Mouse (Mus musculus) embryonic facial prominence, embryonic 12.5 days (tissue): ENCODE data around the gene Vmn2r78. TPM values are rescaled to one million over a fixed set of nuclear protein-coding genes. Genes with fewer than 3 reads are reported as not detected.
"Not testable (repeated sequence)": the region's sequence is repeated elsewhere in the genome, so short reads cannot be mapped to it uniquely, and the experiment has no call there.

Source experiments
- ATAC-seq: fragments of 200-750 bp; cut with Nextera tagmentation; 2 replicates; pipeline ENCODE4 v1.8.0; 2017; ENCODE audit not compliant: insufficient number of reproducible peaks, insufficient read depth, low FRiP score, low TSS enrichment
- H3K27ac ChIP-seq: fragments of 300-500 bp; sonication (generic); 2 replicates; pipeline ENCODE4 v1.5.1; 2016; ENCODE audit warnings: mild to moderate bottlenecking
- H3K27me3 ChIP-seq: fragments of 300-500 bp; sonication (generic); 2 replicates; pipeline ENCODE4 v1.6.1; 2016; ENCODE audit warnings: mild to moderate bottlenecking, moderate library complexity
- H3K36me3 ChIP-seq: fragments of 300-500 bp; sonication (generic); 2 replicates; pipeline ENCODE4 v1.6.1; 2016; ENCODE audit warnings: mild to moderate bottlenecking
- H3K4me1 ChIP-seq: fragments of 300-500 bp; sonication (generic); 2 replicates; pipeline ENCODE4 v1.6.1; 2016
- H3K4me2 ChIP-seq: fragments of 300-500 bp; sonication (generic); replicated peaks from 2 replicates; pipeline ENCODE4 v1.6.1; 2016; ENCODE audit warnings: mild to moderate bottlenecking, moderate library complexity
- H3K4me3 ChIP-seq: fragments of 300-500 bp; sonication (generic); 2 replicates; pipeline ENCODE4 v1.5.1; 2016; ENCODE audit warnings: mild to moderate bottlenecking
- H3K9ac ChIP-seq: fragments of 300-500 bp; sonication (generic); 2 replicates; pipeline ENCODE4 v1.6.1; 2016; ENCODE audit warnings: mild to moderate bottlenecking, moderate library complexity
- H3K9me3 ChIP-seq: fragments of 300-500 bp; sonication (generic); 2 replicates; pipeline ENCODE4 v1.6.1; 2016; ENCODE audit warnings: mild to moderate bottlenecking, moderate library complexity
- WGBS: fragments of 180-500 bp; shearing (Covaris S2); methylation state at CpG from one replicate; pipeline ENCODE4 v1.1.7; 2016; 5-methylcytosine and 5-hydroxymethylcytosine counted together
- polyA plus RNA-seq: library from polyadenylated mRNA; unstranded; fragments of >200 nt; fragmentation: Nextera tagmentation; extraction: Ambion mirVana; gene quantifications from 2 replicates; pipeline ENCODE4 v1.2.1, GENCODE M21; 2016

Vmn2r78 gene
- not detected in 2 replicates for polyA plus RNA-seq

DNA sequence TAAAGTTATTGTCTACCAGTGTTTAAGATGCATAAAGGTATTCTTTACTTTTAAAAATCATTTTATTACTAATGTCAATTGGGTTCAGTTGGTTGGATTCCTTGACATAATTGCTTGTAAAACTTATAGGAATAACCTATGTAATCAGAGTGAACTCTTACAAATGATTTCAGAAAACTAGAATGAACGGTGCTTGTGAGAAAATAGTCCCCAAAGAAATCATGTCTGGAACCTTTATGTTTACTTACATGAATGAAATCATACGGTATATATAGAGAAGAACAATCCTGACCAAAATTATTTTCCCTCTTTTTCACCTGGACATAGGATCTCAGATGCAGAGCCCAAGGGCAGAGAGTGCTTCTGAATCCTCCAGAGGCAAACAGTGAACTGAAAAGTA, at the start of gene Vmn2r78:
Gene Vmn2r78, plus strand, starts transcription at position 301 of the 400 bp plus-strand sequence.
- H3K4me1 ChIP-seq, H3K9me3 ChIP-seq, ATAC-seq, H3K4me2 ChIP-seq, H3K27me3 ChIP-seq, H3K36me3 ChIP-seq, H3K9ac ChIP-seq, H3K27ac ChIP-seq, H3K4me3 ChIP-seq: not testable (repeated sequence)
- WGBS: 88% methylated on average over 2 of the region's 2 CpGs

DNA sequence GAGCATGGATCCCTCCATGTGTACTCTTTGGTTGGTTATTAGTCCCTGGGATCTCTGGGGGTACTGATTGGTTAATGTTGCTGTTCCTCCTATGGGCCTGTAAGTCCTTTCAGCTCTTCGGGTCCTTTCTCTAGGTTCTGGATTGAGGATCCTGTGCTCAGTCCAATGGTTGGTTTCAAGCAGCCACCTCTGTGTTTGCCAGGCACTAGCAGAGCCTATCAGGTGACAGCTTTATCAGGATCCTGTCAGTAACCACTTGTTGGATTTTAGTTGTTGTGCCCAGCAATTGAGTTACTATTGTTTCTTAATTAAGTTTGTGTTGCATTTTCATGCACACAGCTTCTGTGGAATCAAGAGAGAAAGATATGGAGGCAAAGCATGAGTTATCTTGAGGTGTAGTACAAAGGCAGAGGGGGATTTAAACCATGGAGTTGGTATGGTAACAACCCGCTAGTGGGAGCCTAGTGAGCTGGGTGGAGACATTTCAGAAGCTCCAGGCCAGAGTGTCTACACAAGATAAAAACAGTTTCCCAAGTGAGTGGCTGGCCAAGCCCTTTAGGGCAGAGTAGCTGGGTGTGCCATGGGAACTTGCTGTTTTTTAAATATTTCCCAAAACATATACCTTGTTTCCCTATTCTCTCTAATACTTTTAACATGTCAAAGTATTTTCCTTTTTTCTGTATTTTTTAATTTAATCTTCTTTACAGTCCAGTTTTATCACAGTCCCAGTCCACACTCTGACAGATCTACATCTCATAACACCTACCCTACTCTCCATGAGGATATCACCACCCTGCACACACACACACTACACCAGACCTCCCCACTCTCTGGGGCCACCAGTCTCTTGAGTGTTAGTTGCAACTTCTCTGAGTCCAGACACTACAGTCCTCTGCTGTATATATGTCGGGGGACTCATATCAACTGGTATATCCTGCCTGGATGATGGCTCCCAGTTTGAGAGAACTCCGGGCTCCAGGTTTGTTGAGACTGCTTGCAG, 25.1 kb upstream of the Vmn2r78 start:
- H3K9me3 ChIP-seq: no peaks in the 10 kb centered on the region
- no peaks in the 10 kb centered on the region for H3K36me3 ChIP-seq
- H3K4me1 ChIP-seq: no peaks in the 10 kb centered on the region
- no peaks in the 10 kb centered on the region for H3K27me3 ChIP-seq
- H3K4me2 ChIP-seq: no peak overlapping the region
- no peak for ATAC-seq
- H3K27ac ChIP-seq: no peak overlapping the region
- H3K9ac ChIP-seq: no peak overlapping the region
- H3K4me3 ChIP-seq: no peak overlapping the region
- whole genome bisulfite sequencing: 85% methylated on average over 4 of the region's 4 CpGs

DNA sequence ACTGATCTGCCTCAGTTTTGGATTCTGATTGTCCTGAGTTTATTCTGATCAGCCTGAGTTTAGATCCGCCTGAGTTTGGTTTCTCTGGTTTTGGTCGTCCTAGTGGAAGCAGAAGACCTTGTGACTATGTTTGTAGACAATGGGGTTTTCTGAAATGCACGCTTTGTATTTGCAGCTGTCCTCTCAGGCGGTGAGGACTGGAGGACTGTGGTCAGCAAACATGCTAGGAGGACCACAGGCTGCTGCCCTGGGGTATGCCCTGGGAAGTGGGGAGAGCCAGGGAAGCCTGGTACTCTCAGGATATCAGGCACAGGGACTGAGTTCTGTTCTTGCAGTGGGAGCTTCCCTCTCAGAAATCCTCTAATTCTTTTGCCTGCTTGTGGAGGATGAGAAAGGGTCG, 22.4 kb downstream of the Vmn2r78 start:
- Histone ChIP-seq H3K36me3 (no peaks in the 10 kb centered on the region), H3K4me2 (no peak overlapping the region), H3K4me1 (no peaks in the 10 kb centered on the region), H3K27me3 (no peaks in the 10 kb centered on the region), H3K4me3 (no peak overlapping the region), H3K9ac (no peak overlapping the region), H3K9me3 (no peaks in the 10 kb centered on the region), H3K27ac (no peak overlapping the region)
- WGBS: 82% methylated on average over 5 of the region's 5 CpGs
- ATAC-seq: no peak

DNA sequence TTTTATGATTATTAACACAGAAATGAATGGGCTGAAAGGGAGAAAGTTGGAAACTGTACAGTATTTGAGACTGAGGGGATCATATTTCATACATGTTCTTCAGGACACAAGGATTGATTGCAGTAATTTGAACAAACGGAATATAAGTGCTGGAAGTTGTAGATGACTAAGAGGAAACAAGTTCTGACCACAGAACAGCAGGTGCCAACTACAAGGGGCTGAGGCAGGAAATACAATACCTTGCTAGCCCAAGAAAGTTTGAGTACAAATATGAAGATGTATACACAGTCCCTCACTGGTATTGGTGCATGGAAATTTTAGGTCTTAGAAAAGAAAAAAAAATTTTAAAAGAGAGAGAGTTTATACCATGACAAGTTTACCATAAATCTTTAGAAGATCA, 79.8 kb downstream of the Vmn2r78 start:
- Histone ChIP-seq H3K4me3 (no peak overlapping the region), H3K27ac (no peak overlapping the region), H3K27me3 (no peaks in the 10 kb centered on the region), H3K36me3 (no peaks in the 10 kb centered on the region), H3K4me1 (no peaks in the 10 kb centered on the region), H3K9me3 (no peaks in the 10 kb centered on the region), H3K4me2 (no peak overlapping the region), H3K9ac (no peak overlapping the region)
- ATAC-seq: no peak
- 56% methylated on average over 1 of the region's 1 CpGs for WGBS

- not testable (repeated sequence) for H3K4me2 ChIP-seq, H3K9me3 ChIP-seq, H3K4me1 ChIP-seq, H3K36me3 ChIP-seq, H3K9ac ChIP-seq, H3K27ac ChIP-seq, H3K4me3 ChIP-seq, H3K27me3 ChIP-seq, ATAC-seq
- WGBS: 67% methylated on average over 1 of the region's 1 CpGs
Measured at GRCm38 (mm10) chr7:86995815-86996214, 80.9 kb downstream of the Vmn2r78 start, which contains the start of gene Vmn2r79. Gene Vmn2r79, plus strand, starts transcription at chr7:86996115.

Other genes starting within 250 kb of the Vmn2r78 start
- gene Olfr292, start 226.8 kb upstream of the Vmn2r78 start, polyA plus RNA-seq: not detected in 2 replicates
- 0.09 and 0.12 TPM in 2 replicates for gene Folh1, start 139.2 kb upstream of the Vmn2r78 start, polyA plus RNA-seq
- not detected in 2 replicates for gene Vmn2r77, start 120.1 kb upstream of the Vmn2r78 start, polyA plus RNA-seq
- not detected in 2 replicates for gene Vmn2r79, start 81.0 kb downstream of the Vmn2r78 start, polyA plus RNA-seq